Mouse (Mus musculus): ENCODE data around the gene Foxj2. TPM values are rescaled to one million over a fixed set of nuclear protein-coding genes. Genes with fewer than 3 reads are reported as not detected.

The Foxj2 gene
- polyA plus RNA-seq (2015; fragmentation: Nextera tagmentation; extraction: Ambion mirVana) = 5.2 and 5.8 TPM in 2 replicates

DNA sequence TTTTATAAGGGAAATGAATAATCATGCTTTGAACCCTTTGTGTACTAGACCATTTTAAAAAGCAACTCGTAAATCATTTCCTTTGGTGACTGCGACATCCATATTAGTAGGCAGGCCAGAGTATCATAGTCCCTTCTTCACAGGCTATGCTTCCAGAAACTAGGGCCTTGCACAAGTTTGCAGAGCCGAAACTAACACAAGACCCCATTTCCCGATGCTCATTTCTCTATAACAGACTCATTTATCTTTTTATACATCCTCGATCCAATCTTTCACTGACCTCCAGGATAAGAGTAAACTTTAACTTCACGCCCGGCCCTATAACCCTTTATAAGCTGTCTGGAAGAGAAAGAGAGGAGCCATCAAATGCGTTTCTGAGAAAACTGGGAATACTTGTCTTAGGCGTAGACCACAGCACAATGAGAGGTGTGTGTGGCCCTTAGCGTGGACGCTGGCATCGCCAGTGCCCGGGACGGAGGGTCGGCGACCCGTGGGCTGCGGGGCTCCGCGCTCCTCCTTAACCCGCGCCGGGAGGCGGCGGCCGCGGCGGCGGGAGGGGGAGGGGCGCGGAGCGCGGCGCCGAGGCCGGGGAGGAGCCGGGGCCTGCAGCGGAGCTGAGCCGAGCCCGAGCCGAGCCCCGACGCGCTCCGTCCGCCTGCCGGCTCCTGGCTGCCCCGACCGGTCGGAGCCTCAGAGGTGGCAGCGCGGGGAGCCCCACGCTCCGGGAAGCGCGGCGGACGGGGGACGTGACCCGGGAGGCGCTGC lies at the start of gene Foxj2:
TSS of gene Foxj2 (plus strand) at position 609 of the 765 bp plus-strand sequence.
- no peaks in the 10 kb centered on the region for H3K9me3 ChIP-seq
- peak; percentile 88 for ATAC-seq (ENCODE audit: insufficient read depth, low FRiP score, low read depth)
- H3K4me2 ChIP-seq = peak within 1 kb of the TSS; percentile 87
- no peaks in the 10 kb centered on the region for H3K27me3 ChIP-seq (replicated peaks)
- 2% methylated on average over 56 of the region's 61 CpGs for whole genome bisulfite sequencing
- peaks cover 23% of the 10 kb centered on the region for H3K4me1 ChIP-seq
- peak within 1 kb of the TSS; percentile 93 for H3K4me3 ChIP-seq (replicated peaks)
- H3K9ac ChIP-seq = peak within 1 kb of the TSS; percentile 96
- peak within 1 kb of the TSS; percentile 81 for H3K27ac ChIP-seq
- H3K36me3 ChIP-seq = no peaks in the 10 kb centered on the region

DNA sequence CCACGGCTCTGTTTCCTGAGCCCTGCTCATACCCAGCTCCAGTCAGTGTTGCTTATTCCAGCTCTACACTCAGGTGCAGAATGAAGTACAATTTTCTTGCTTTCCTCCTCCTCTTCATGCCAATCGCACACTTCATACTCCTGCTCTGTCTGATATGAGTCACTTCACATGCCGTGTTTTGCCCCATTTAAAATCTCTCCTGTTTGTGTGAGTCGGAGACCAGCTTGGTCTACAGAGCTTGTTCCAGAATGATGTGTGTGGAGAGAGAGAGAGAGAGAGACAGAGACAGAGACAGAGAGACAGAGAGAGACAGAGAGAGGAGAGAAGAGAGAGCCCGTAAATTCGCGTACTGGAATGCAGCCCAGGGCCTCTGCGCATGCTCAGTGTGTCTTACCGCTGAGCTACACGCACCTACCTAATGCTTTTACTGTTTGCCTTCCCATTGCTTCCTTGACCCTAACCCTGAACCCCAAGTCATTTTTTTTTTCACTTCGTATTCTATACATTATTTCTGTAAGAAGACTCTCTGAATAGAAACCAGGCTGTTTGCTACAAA lies 48.9 kb upstream of the Foxj2 start:
- H3K9ac ChIP-seq = no peak overlapping the region

DNA sequence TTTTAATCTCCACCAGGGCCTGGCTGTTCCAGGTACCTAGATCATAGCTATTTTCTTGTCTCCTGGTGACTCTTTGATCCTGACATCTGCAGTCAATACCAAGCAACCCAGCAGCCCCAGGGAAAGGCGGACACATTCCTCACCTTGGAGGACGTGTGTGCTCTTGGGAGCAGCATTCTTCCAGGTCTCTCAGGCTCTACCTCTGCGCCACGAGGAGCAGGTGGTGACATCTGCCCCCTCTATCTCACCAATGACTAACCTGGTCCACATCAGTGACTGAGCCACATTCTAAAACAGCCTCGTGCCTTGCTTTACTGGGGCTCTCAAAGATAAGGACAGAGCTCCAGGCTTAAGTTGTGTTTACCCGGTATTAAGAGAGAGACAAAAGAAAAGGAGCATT lies 47.0 kb upstream of the Foxj2 start:
- 45% methylated on average over 6 of the region's 6 CpGs for WGBS
- no peaks in the 10 kb centered on the region for H3K4me1 ChIP-seq
- no peaks in the 10 kb centered on the region for H3K36me3 ChIP-seq
- no peak overlapping the region for H3K4me3 ChIP-seq (replicated peaks)
- no peak overlapping the region for H3K9ac ChIP-seq
- no peak overlapping the region for H3K27ac ChIP-seq
- no peaks in the 10 kb centered on the region for H3K27me3 ChIP-seq (replicated peaks)
- ATAC-seq (ENCODE audit: insufficient read depth, low FRiP score, low read depth) = peak; percentile 83
- H3K4me2 ChIP-seq = no peak overlapping the region
- no peaks in the 10 kb centered on the region for H3K9me3 ChIP-seq

More for the DNA sequence above, 48.9 kb upstream of the Foxj2 start:
- Histone ChIP-seq H3K27me3 (replicated peaks) (no peaks in the 10 kb centered on the region), H3K27ac (no peak overlapping the region), H3K4me1 (no peaks in the 10 kb centered on the region), H3K36me3 (no peaks in the 10 kb centered on the region), H3K9me3 (no peaks in the 10 kb centered on the region), H3K4me2 (no peak overlapping the region), H3K4me3 (replicated peaks) (no peak overlapping the region)
- no peak for ATAC-seq (ENCODE audit: insufficient read depth, low FRiP score, low read depth)
- 80% methylated on average over 11 of the region's 11 CpGs for WGBS

GRCm38 (mm10) chr6:122774345-122774744 lies 45.4 kb upstream of the Foxj2 start:
- H3K9me3 ChIP-seq = no peaks in the 10 kb centered on the region
- ATAC-seq (ENCODE audit: insufficient read depth, low FRiP score, low read depth) = no peak

DNA sequence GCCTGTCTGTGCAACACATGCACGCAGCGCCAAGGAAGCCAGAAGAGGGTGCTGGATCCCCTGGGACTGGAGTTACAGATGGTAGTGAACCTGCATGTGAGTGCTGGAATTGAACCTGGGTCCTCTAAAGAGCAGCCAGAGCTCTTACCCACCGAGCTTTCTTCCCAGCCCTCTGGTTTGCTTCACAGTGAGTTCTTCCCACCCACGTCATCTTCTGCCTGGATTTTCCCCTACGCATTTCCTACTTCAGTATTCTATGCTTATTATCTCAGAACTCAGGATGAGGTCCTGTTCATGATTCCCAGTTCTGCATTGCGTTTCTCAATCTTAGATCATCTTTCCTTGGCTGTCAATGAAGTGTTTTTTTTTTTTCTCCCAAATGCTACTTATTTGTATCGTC lies 43.7 kb upstream of the Foxj2 start:
- no peaks in the 10 kb centered on the region for H3K27me3 ChIP-seq (replicated peaks)
- ATAC-seq (ENCODE audit: insufficient read depth, low FRiP score, low read depth) = no peak
- H3K36me3 ChIP-seq = no peaks in the 10 kb centered on the region
- H3K9me3 ChIP-seq = no peaks in the 10 kb centered on the region
- 79% methylated on average over 7 of the region's 7 CpGs for WGBS
- no peak overlapping the region for H3K9ac ChIP-seq
- no peak overlapping the region for H3K4me3 ChIP-seq (replicated peaks)
- no peaks in the 10 kb centered on the region for H3K4me1 ChIP-seq
- no peak overlapping the region for H3K27ac ChIP-seq
- H3K4me2 ChIP-seq = no peak overlapping the region

More at GRCm38 (mm10) chr6:122774345-122774744, 45.4 kb upstream of the Foxj2 start:
- Histone ChIP-seq H3K9ac (no peak overlapping the region), H3K36me3 (no peaks in the 10 kb centered on the region), H3K27ac (no peak overlapping the region), H3K4me1 (no peaks in the 10 kb centered on the region), H3K27me3 (replicated peaks) (no peaks in the 10 kb centered on the region), H3K4me2 (no peak overlapping the region), H3K4me3 (replicated peaks) (no peak overlapping the region)
- 91% methylated on average over 1 of the region's 1 CpGs for WGBS

DNA sequence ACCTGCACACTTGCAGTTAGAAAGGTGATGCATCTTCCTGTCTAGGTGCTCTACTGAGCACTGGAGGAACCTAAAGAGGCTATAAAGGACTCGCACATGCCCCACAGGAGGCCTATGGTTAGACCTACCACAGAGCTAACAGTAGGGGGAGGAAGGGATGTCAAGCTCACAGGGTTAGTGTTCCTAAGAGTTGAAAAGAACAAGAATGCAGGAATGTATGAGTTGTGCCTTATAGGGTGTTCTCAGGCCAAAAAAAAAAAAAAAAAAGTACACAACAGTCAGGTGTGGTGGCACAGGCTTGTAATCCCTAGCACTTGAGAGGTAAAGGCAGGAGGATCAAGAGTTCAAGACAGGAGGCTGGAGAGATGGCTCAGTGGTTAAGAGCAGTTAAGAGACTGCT lies 39.8 kb upstream of the Foxj2 start:
- Histone ChIP-seq H3K4me1 (no peaks in the 10 kb centered on the region; the same call in 1 of the 2 replicates), H3K4me3 (replicated peaks) (no peak overlapping the region), H3K9me3 (no peaks in the 10 kb centered on the region), H3K27ac (no peak overlapping the region), H3K4me2 (no peak overlapping the region), H3K9ac (no peak overlapping the region), H3K36me3 (no peaks in the 10 kb centered on the region), H3K27me3 (replicated peaks) (no peaks in the 10 kb centered on the region)
- WGBS = 46% methylated on average over 1 of the region's 1 CpGs
- ATAC-seq (ENCODE audit: insufficient read depth, low FRiP score, low read depth) = no peak

DNA sequence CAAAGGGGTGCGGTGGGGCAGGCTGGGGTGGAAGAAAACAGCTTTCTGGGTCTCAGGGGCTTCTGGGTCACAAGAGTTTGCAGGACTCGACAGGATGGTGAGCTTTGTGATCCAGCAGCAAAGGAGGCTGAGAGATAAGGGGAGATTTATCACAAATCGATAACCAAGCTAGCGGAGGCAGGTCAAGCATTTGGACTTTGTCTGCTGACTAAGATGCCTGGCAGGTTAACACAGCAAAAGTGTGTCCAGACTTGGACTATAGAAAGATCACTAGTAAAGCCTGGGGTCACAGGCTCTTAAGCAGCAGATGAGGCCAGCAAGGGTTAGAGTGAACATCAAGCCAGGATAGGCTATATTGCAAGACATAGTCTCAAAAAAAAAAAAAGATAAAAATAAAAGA lies 38.5 kb upstream of the Foxj2 start:
- Histone ChIP-seq H3K27ac (no peak overlapping the region), H3K4me3 (replicated peaks) (no peak overlapping the region), H3K9ac (no peak overlapping the region), H3K4me1 (no peaks in the 10 kb centered on the region; the same call in 1 of the 2 replicates), H3K27me3 (replicated peaks) (no peaks in the 10 kb centered on the region), H3K9me3 (no peaks in the 10 kb centered on the region), H3K36me3 (no peaks in the 10 kb centered on the region), H3K4me2 (no peak overlapping the region)
- no peak for ATAC-seq (ENCODE audit: insufficient read depth, low FRiP score, low read depth)
- 43% methylated on average over 4 of the region's 4 CpGs for WGBS

GRCm38 (mm10) chr6:122782164-122782563 lies 37.5 kb upstream of the Foxj2 start:
- Histone ChIP-seq H3K4me3 (replicated peaks) (no peak overlapping the region), H3K9ac (no peak overlapping the region), H3K27ac (no peak overlapping the region; the same call in 1 of the 2 replicates), H3K36me3 (no peaks in the 10 kb centered on the region), H3K27me3 (replicated peaks) (no peaks in the 10 kb centered on the region), H3K4me1 (no peaks in the 10 kb centered on the region; the same call in 1 of the 2 replicates), H3K4me2 (no peak overlapping the region), H3K9me3 (no peaks in the 10 kb centered on the region)
- ATAC-seq (ENCODE audit: insufficient read depth, low FRiP score, low read depth) = no peak; the same call in 1 of the 2 replicates
- WGBS = 40% methylated on average over 3 of the region's 3 CpGs

DNA sequence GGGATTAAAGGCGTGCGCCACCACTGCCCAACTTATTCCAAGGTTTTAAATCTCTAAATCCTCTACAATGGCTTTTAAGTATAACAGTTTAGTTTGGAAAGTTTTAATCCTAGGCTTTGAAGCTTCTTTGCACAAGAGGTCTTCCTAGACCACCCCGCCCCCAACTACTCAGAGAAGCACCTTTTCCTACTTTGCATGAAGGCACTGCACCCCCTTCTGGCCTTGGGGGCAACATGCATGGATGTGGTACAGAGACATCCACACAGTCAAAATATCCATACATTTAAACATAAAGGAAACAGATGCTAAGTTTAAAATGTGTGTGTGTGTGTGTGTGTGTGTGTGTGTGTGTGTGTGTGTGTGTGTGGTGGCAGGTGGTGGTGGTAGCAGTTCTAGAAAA lies 34.8 kb upstream of the Foxj2 start:
- H3K27ac ChIP-seq = no peak overlapping the region
- ATAC-seq (ENCODE audit: insufficient read depth, low FRiP score, low read depth) = no peak
- 95% methylated on average over 3 of the region's 3 CpGs for WGBS

DNA sequence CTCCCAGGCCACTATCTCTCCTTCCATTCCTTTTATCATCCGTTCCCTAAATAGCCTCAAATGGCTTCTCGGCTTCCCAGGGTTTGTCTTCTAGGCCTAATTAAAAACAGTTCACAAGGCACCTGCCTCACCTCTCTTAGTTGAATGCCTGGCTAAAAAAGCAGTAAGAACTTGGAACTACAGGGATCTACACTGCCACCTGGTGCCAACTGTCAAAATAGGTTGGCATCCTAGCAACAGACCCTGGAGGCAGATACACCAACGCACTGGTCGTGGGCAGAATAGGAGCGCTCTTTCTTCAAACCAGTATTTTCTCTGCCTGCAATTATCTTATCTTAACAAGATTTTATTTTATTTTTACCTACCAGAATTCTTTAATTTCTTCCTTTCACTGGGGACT lies 33.4 kb upstream of the Foxj2 start:
- Histone ChIP-seq H3K36me3 (no peaks in the 10 kb centered on the region), H3K27me3 (replicated peaks) (no peaks in the 10 kb centered on the region), H3K4me2 (no peak overlapping the region), H3K9me3 (no peaks in the 10 kb centered on the region), H3K9ac (no peak overlapping the region), H3K27ac (no peak overlapping the region), H3K4me3 (replicated peaks) (no peak overlapping the region), H3K4me1 (no peaks in the 10 kb centered on the region; the same call in 1 of the 2 replicates)
- ATAC-seq (ENCODE audit: insufficient read depth, low FRiP score, low read depth) = no peak
- 32% methylated on average over 5 of the region's 5 CpGs for WGBS

More for the DNA sequence above, 34.8 kb upstream of the Foxj2 start:
- no peak overlapping the region for H3K4me3 ChIP-seq (replicated peaks)
- H3K4me1 ChIP-seq = no peaks in the 10 kb centered on the region; the same call in 1 of the 2 replicates
- no peaks in the 10 kb centered on the region for H3K36me3 ChIP-seq
- no peaks in the 10 kb centered on the region for H3K9me3 ChIP-seq
- H3K9ac ChIP-seq = no peak overlapping the region
- no peaks in the 10 kb centered on the region for H3K27me3 ChIP-seq (replicated peaks)
- no peak overlapping the region for H3K4me2 ChIP-seq

GRCm38 (mm10) chr6:122795254-122795935 lies 24.3 kb upstream of the Foxj2 start:
- Histone ChIP-seq H3K36me3 (no peaks in the 10 kb centered on the region), H3K27ac (no peak overlapping the region), H3K27me3 (replicated peaks) (no peaks in the 10 kb centered on the region), H3K4me1 (no peaks in the 10 kb centered on the region), H3K9ac (no peak overlapping the region), H3K4me2 (no peak overlapping the region), H3K9me3 (no peaks in the 10 kb centered on the region), H3K4me3 (replicated peaks) (no peak overlapping the region)
- ATAC-seq (ENCODE audit: insufficient read depth, low FRiP score, low read depth) = no peak
- 61% methylated on average over 8 of the region's 8 CpGs for WGBS
